Mouse (Mus musculus): ENCODE results near the gene Apool.
A peak's percentile ranks its signal among the peaks of the same experiment; 100 is the strongest.

Gene Apool

DNA sequence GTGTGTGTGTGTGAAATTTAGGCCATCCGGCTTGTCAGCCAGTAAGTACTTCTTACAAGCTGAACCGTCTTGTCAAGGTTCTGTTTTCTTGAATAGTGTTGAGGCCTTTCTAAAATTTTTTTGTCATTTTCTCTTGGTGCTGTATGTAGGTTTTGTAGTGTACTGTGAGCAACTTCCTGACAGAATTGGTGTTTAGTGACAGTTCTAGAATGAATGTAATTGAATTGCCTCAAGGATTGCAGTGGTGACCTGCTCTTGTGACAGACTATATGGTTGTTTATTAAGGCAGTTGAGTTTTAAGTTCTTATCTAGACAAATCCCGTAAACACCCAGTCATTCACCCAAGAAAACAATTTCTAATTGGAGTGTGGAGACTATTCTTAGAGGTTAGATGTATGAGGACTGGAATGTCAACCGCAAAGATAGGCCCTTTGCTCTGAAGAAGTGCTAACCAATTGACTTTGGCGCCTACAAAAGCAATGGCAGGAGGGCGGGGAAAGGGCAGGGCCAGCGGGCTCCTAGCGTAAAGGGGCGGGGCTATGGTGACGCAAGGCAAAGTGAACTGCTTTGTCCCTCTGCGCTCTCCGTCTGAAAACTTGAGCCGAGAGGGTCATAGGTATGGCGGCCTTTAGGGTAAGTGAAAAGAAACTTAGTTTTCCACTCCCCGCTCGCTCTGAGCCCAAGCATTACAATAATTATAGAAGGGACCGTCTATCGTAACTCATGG is at the start of gene Apool:
Apool (plus strand) TSS at position 531 of the 727 bp plus-strand sequence.
- peak; percentile 76 to 79 for DNase-seq (ENCODE audit: low spot score in 2 of 2)

DNA sequence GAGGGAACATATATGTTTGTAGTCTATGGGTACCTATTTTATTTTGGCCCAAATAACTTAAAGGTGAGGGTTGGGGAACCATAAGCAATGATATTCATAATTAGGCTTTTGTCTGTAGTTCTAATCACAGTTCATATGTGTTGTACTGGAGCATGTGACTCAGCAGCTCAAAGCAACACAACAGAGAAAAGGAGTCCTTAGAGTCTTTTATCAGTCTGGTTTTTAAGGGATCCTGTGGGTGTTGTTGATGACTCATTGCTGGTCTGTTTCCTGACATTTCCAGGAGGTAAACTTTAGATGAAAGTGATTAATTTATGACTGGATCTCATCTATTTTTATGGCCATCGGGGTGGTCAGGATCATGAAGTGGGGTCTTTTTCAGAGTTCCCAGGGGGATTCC is 37.6 kb upstream of the Apool start:
- no peak for DNase-seq (ENCODE audit: low spot score in 2 of 2)

DNA sequence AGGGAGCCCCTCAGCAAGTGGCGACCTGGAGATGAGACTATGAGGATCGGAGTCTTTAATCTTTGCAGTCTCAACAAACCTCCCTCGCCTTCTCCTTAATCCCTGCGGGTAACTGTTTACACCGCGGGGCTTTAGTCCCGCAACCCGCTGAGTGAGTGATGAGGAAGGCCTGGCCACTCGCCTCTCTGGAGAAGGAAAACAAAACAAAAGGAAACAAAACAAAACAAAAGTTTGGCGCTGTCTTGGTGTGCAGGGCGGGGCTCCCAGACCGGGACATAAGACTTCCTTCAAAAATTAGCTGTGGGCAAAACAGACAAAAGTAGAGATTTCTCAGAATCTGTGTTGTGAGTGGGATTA is 375 bp downstream of the Apool start:
- peak in 1 of 2 experiments; percentile 0 for DNase-seq (ENCODE audit: low spot score in 2 of 2)

DNA sequence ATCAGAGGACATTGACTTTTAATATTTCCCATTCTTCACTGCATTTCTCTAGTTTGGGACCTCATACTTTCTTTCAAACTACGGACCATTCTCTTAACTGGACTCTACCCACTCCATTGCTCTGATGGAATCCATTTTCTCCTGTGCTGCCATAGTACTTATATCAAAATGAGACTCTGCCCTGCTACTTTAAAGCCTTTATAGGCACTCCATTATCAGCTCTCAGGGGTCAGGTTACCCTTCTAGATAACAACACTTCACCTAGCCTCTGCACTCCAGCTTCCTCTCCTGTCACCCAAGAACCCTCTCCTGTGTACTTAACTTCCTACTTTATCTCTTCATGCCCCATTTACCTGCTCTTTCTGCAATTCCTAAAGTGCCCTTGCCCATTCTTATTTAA is 960 bp downstream of the Apool start:
- no peak for DNase-seq (ENCODE audit: low spot score in 2 of 2)

DNA sequence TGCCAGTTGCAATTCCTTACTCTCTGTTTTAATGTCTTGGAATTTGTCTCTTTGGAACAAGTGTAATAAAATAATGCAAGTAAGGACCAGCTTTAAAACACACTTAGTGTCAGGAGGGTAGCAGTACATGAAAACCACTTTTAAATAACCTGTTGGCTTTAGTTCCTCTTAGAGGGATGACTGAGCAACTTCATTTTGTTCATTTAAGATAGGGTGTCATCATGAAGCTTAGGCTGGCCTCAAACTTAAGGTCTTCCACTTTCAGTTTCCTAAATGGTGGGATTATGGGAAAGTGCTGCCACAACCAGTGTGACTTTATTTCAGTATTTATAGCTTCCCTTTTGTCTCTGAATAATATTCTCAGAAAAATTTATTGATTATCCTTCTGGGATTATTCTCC is 9.1 kb downstream of the Apool start:
- no peak for DNase-seq (ENCODE audit: low spot score in 2 of 2)

DNA sequence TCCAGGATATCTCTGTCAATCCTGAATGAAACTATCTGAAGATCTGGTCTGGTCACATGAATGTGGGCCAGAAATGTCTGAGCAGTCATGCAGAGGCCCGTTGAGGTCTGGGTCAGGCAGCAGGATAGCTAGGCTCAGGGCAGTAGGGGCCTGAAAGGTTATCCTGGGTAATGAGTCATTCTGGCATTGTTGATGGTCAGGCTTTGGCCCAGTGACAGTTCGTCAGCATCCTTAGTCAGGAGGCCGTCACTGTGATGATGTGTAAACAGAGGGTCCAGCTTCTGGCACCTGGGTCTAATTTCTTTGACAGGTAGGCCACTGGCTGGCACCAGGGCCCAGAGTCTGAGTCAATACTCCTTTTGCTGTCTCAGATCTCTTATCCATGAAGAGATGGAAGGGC is 28.4 kb downstream of the Apool start:
- DNase-seq (ENCODE audit: low spot score in 2 of 2), result no peak

DNA sequence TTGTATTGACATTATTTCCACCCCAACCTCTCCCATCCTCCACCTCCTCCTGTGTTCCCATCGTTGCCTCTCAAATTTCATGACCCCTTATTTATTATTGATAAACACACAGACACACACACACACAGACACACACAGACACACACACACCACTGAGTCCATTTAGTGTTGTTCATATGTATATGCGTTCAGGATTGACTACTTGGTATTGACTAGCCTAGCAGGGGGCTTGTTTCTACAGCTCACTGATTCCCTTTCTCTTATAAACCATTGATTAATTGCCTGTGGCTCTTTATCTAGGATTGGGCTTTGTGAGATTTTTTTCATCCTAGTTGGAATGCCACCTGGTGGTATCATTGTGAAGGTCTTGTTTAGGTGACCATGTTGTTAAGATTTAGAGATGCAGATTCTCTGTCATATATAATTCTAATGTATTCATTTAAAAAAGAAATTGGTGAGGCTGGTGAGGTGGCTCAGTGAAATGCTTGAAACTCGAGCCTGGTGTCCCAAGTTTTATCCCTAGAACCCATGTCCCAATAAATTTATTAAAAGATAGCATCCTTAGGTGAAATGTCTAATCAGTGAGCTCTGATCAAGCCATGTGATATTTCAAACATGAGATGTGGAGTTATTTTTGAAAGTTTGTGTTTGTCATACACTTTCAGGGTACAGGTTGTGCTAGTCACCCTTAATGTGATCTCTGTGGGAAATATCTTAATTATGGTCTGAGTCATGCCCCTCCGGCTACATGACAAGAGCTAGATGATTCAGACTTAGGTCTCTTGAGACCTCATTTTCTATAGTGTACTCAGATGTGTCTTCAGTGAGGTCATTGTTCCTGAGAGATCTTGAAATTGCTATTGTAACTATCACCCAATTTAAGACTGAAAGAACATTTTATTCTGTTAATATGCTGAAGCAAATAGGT is 36.6 kb downstream of the Apool start:
- DNase-seq (ENCODE audit: low spot score in 2 of 2), result no peak

DNA sequence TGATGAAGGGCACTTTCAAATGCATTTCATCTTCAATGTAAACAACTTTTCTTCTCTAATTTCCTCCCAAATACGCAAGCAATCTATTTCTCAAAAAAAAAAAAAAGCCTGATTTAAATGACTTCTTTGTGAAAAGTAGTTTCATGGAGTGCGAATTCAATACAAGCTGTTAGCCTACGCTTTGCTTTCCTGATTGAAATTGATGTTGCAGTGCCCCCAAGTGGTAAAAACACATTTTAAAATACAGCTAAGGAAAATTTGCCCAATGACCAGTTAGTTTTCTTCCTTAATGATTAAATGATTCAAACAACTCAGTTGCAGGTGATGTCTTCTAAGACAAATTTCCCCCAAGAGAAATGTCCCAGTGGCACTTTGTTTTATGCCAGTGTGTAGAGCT is 37.3 kb downstream of the Apool start:
- DNase-seq (ENCODE audit: low spot score in 2 of 2), result no peak

DNA sequence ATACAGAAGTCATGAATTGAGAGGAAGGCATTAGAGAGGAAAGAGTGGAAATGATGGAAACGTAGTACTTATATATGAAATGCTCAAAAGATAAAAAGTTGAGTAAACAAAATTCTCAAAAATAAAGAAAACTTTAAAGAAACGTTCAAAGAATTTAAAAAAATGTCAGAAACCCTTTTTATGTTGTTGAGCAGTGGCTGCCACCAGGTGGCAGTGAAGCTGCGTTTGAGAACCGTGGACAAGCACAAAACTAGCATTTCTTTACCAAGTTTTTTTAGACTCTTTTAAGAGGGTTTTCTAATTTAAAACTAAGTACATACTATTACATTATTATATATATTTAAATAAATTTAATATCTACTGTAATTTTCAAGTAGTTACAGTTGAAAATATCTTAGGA is 57.3 kb downstream of the Apool start:
- DNase-seq (ENCODE audit: low spot score in 2 of 2), result no peak

DNA sequence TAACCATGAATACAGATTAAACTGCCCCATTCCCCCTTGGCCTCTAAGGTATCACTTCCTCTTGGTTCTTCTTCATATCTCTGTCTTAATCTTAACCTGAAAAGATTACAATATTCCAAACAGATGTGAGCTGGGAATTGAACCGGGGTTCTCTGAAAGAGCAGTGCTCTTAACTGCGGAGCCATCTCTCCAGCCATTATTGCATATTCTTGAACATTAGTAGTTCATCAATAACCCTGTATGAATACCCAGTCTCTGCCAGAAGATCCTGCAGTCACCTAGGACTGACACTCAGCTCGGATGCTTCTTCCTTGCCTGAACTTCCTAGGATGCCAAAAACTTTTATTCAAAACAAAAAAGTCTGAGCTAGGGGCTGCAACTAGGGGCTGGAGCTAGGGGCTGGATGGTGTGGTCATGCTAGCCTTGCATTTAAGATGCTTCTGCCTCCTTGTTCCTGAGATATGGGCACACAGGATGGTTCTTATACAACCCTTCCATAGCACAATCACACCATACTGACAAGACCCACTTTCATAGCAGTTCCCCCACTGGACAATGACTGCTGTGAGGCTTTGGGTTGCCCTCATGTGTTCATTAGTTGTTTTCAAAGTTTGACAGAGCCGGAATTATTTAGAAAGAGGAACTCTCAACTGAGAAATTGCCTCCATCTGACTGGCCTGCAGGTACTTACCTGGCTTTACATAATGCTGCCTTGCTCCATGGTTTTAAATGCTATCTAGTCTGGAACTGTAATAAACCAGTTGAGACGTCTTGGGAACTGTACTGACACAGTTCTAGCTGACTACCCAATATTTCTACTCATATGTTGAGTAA is 59.7 kb downstream of the Apool start:
- peak; percentile 24 to 46 for DNase-seq (ENCODE audit: low spot score in 2 of 2)

DNA sequence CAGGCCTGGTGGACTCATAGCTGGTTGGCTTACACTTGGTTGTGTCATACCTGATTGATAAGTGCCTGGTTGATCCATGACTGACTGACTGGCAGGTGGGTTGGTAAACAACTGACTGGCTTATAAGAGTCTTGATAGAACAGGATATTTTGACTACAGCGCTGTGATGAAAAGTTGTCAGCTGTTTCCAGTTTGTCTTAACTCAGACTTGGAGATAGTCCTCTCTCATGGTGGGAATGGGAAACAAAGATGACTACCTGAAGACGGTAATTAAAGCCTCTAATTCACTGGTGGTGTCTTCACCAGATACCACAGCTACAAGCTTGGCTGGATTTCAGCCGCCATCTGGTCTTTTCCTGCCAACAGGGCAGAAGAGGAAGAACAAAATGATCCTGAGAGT is 95.5 kb downstream of the Apool start, which contains the start of gene Satl1:
Satl1 (minus strand) TSS at position 101 of the 400 bp plus-strand sequence.
- no peak for DNase-seq (ENCODE audit: low spot score in 2 of 2)

DNA sequence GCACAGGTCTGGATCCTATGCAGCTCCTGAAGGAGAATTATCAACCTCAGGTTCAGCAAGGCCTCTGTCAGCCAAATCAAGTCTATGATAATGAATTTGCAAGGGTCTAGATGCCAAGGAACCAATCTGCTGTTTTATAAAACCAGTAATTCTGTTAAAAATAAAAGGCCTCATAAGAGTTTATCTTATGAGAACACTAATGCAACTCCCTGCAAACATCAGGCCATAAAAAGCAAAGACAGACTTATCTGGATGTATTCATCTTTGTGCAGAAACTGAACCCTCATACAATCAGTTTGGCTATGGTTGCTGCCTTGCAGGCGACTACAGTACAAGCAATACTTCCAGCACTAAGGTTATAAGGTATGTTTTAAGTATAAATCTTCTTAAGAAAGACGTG is 101.2 kb downstream of the Apool start:
- no peak for DNase-seq (ENCODE audit: low spot score in 2 of 2)
